Mouse (Mus musculus): Measurements from ENCODE around the gene Max. TPM values are rescaled to one million over a fixed set of nuclear protein-coding genes. Genes with fewer than 3 reads are reported as not detected.
A peak's percentile ranks its signal among the peaks of the same experiment; 100 is the strongest.

Gene Max
- polyA plus RNA-seq, 1 experiment = 37.1 TPM

DNA sequence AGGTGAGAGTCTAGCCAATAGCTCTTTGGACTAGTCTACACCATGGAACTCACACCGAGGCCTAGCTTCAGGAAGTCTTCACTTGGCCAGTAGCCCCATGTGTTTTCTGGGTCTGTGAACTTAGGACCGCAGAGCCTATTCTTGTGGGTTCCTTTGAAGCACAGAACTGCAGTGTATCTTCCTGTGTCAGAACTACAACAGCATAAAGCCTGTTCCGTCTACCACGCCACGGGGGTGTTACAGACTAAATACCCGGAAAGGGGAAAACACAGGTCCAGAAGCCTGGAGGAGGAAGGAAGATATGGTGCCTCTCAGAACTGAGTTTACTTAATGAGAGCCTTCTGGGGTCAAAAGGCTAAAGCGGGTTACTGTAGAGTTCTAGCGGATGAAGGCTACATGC lies 38.9 kb downstream of the Max start:
- Histone ChIP-seq H3K4me1 (ENCODE audit: control insufficient read depth, insufficient read depth, insufficient read length) (peaks cover 5% of the 10 kb centered on the region; the same call in 1 of the 2 replicates), H3K27me3 (ENCODE audit: control insufficient read depth, insufficient read depth, low read length) (no peaks in the 10 kb centered on the region), H3K27ac (ENCODE audit: insufficient read depth, low read length) (no peak overlapping the region), H3K36me3 (ENCODE audit: control insufficient read depth, insufficient read depth, low read length) (peaks cover 3% of the 10 kb centered on the region; the same call in 1 of the 2 replicates), H3K4me3 (ENCODE audit: extremely low read depth, insufficient read depth, insufficient read length) (no peak overlapping the region)
- WGBS = 65% methylated on average over 8 of the region's 8 CpGs
- TF ChIP-seq POLR2A (IDR thresholded peaks at IDR 0.05; ENCODE audit: low read depth, low read length) (no peak), CTCF (IDR thresholded peaks at IDR 0.05; ENCODE audit: extremely low read depth, insufficient read depth, insufficient read length, insufficient replicate concordance) (no peak)
- DNase-seq (ENCODE audit: low read depth in 1 of 2, low spot score in 2 of 2) = peak in 1 of 2 experiments; percentile 26

GRCm38 (mm10) chr12:76920990-76921389 lies 41.0 kb downstream of the Max start:
- H3K36me3 ChIP-seq (ENCODE audit: control insufficient read depth, insufficient read depth, low read length) = peaks cover 3% of the 10 kb centered on the region; the same call in 1 of the 2 replicates
- no peak overlapping the region for H3K27ac ChIP-seq (ENCODE audit: insufficient read depth, low read length)
- TF ChIP-seq POLR2A (IDR thresholded peaks at IDR 0.05; ENCODE audit: low read depth, low read length) = no peak
- no peak for TF ChIP-seq CTCF (IDR thresholded peaks at IDR 0.05; ENCODE audit: extremely low read depth, insufficient read depth, insufficient read length, insufficient replicate concordance)
- no peak overlapping the region for H3K4me3 ChIP-seq (ENCODE audit: extremely low read depth, insufficient read depth, insufficient read length)
- no peaks in the 10 kb centered on the region for H3K27me3 ChIP-seq (ENCODE audit: control insufficient read depth, insufficient read depth, low read length)
- H3K4me1 ChIP-seq (ENCODE audit: control insufficient read depth, insufficient read depth, insufficient read length) = peaks cover 5% of the 10 kb centered on the region; the same call in 1 of the 2 replicates
- 97% methylated on average over 8 of the region's 8 CpGs for WGBS
- no peak for DNase-seq (ENCODE audit: low read depth in 1 of 2, low spot score in 2 of 2)

DNA sequence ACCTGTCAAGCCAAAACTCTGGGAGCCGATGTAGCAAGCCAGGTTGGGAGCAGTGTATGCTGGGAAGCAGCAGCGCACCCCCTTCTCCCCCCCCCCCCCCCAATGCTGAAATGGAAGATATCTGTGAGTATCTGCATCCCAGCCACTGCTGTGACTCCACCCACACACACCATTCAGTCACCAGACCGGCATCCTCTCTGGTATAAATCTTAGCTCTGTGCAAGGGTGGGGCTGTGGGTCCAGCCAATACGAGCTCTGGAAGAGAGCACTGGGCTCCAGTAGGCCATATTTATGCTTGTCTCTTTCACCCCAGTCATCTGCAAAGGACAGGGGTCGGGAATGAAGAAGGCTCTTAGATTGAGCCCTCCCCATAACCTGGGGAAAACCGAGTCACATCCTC lies 41.6 kb downstream of the Max start:
- Histone ChIP-seq H3K4me1 (ENCODE audit: control insufficient read depth, insufficient read depth, insufficient read length) (peaks cover 5% of the 10 kb centered on the region; the same call in 1 of the 2 replicates), H3K36me3 (ENCODE audit: control insufficient read depth, insufficient read depth, low read length) (peaks cover 3% of the 10 kb centered on the region; the same call in 1 of the 2 replicates), H3K27ac (ENCODE audit: insufficient read depth, low read length) (no peak overlapping the region), H3K27me3 (ENCODE audit: control insufficient read depth, insufficient read depth, low read length) (no peaks in the 10 kb centered on the region), H3K4me3 (ENCODE audit: extremely low read depth, insufficient read depth, insufficient read length) (no peak overlapping the region)
- TF ChIP-seq CTCF (IDR thresholded peaks at IDR 0.05; ENCODE audit: extremely low read depth, insufficient read depth, insufficient read length, insufficient replicate concordance) (no peak), POLR2A (IDR thresholded peaks at IDR 0.05; ENCODE audit: low read depth, low read length) (no peak)
- WGBS = 87% methylated on average over 6 of the region's 6 CpGs
- DNase-seq (ENCODE audit: low read depth in 1 of 2, low spot score in 2 of 2) = no peak

DNA sequence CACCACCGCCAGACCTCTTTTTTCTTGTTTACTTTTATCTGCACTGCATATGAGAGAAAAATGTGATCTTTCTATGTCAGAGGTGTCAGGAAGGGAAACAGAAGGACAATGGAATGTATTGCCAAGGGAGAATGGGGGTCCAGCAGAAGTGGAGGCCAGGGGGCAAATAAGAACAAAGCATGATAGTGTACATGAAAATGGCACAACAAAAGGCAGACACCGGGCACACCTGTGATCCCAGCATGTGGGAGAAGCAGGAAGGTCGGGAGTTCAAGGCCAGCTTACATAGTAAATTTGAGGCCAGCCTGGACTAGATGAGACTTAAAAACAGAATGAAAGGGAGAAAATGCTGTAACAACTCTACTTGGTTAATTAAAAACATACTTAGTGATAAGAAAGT lies 43.1 kb downstream of the Max start:
- no peak for DNase-seq (ENCODE audit: low read depth in 1 of 2, low spot score in 2 of 2)
- peaks cover 5% of the 10 kb centered on the region; the same call in 1 of the 2 replicates for H3K4me1 ChIP-seq (ENCODE audit: control insufficient read depth, insufficient read depth, insufficient read length)
- H3K36me3 ChIP-seq (ENCODE audit: control insufficient read depth, insufficient read depth, low read length) = peaks cover 6% of the 10 kb centered on the region
- no peak overlapping the region for H3K4me3 ChIP-seq (ENCODE audit: extremely low read depth, insufficient read depth, insufficient read length)
- H3K27me3 ChIP-seq (ENCODE audit: control insufficient read depth, insufficient read depth, low read length) = no peaks in the 10 kb centered on the region
- 91% methylated on average over 3 of the region's 3 CpGs for WGBS
- no peak overlapping the region for H3K27ac ChIP-seq (ENCODE audit: insufficient read depth, low read length)
- TF ChIP-seq CTCF (IDR thresholded peaks at IDR 0.05; ENCODE audit: extremely low read depth, insufficient read depth, insufficient read length, insufficient replicate concordance) = no peak
- no peak for TF ChIP-seq POLR2A (IDR thresholded peaks at IDR 0.05; ENCODE audit: low read depth, low read length)

GRCm38 (mm10) chr12:76918113-76918512 lies 43.9 kb downstream of the Max start:
- Histone ChIP-seq H3K4me1 (ENCODE audit: control insufficient read depth, insufficient read depth, insufficient read length) (no peaks in the 10 kb centered on the region; the same call in 1 of the 2 replicates), H3K27ac (ENCODE audit: insufficient read depth, low read length) (no peak overlapping the region), H3K36me3 (ENCODE audit: control insufficient read depth, insufficient read depth, low read length) (peaks cover 6% of the 10 kb centered on the region), H3K27me3 (ENCODE audit: control insufficient read depth, insufficient read depth, low read length) (no peaks in the 10 kb centered on the region), H3K4me3 (ENCODE audit: extremely low read depth, insufficient read depth, insufficient read length) (no peak overlapping the region)
- TF ChIP-seq CTCF (IDR thresholded peaks at IDR 0.05; ENCODE audit: extremely low read depth, insufficient read depth, insufficient read length, insufficient replicate concordance) (no peak), POLR2A (IDR thresholded peaks at IDR 0.05; ENCODE audit: low read depth, low read length) (no peak)
- 83% methylated on average over 6 of the region's 6 CpGs for WGBS
- no peak for DNase-seq (ENCODE audit: low read depth in 1 of 2, low spot score in 2 of 2)

- whole genome bisulfite sequencing = 97% methylated on average over 11 of the region's 11 CpGs
- H3K27me3 ChIP-seq (ENCODE audit: control insufficient read depth, insufficient read depth, low read length) = no peaks in the 10 kb centered on the region
- H3K4me1 ChIP-seq (ENCODE audit: control insufficient read depth, insufficient read depth, insufficient read length) = no peaks in the 10 kb centered on the region
- DNase-seq (ENCODE audit: low read depth in 1 of 2, low spot score in 2 of 2) = no peak
- no peak for TF ChIP-seq CTCF (IDR thresholded peaks at IDR 0.05; ENCODE audit: extremely low read depth, insufficient read depth, insufficient read length, insufficient replicate concordance)
- no peak for TF ChIP-seq POLR2A (IDR thresholded peaks at IDR 0.05; ENCODE audit: low read depth, low read length)
- H3K36me3 ChIP-seq (ENCODE audit: control insufficient read depth, insufficient read depth, low read length) = peaks cover 8% of the 10 kb centered on the region
- H3K4me3 ChIP-seq (ENCODE audit: extremely low read depth, insufficient read depth, insufficient read length) = no peak overlapping the region
- H3K27ac ChIP-seq (ENCODE audit: insufficient read depth, low read length) = no peak overlapping the region
These were observed 45.8 kb downstream of the Max start for GRCm38 (mm10) chr12:76916163-76916562.

- DNase-seq (ENCODE audit: low read depth in 1 of 2, low spot score in 2 of 2) = no peak
- no peaks in the 10 kb centered on the region for H3K4me1 ChIP-seq (ENCODE audit: control insufficient read depth, insufficient read depth, insufficient read length)
- H3K27me3 ChIP-seq (ENCODE audit: control insufficient read depth, insufficient read depth, low read length) = no peaks in the 10 kb centered on the region
- H3K27ac ChIP-seq (ENCODE audit: insufficient read depth, low read length) = no peak overlapping the region
- peaks cover 9% of the 10 kb centered on the region for H3K36me3 ChIP-seq (ENCODE audit: control insufficient read depth, insufficient read depth, low read length)
- no peak overlapping the region for H3K4me3 ChIP-seq (ENCODE audit: extremely low read depth, insufficient read depth, insufficient read length)
- TF ChIP-seq CTCF (IDR thresholded peaks at IDR 0.05; ENCODE audit: extremely low read depth, insufficient read depth, insufficient read length, insufficient replicate concordance) (no peak), POLR2A (IDR thresholded peaks at IDR 0.05; ENCODE audit: low read depth, low read length) (no peak)
- 83% methylated on average over 9 of the region's 9 CpGs for WGBS
These were observed 49.8 kb downstream of the Max start for GRCm38 (mm10) chr12:76912193-76912592.

Measured in spleen, adult 2 months (tissue).